Mouse (Mus musculus) layer of hippocampus, postnatal 25 days (tissue): ENCODE data around the gene Rarg. TPM values are rescaled to one million over a fixed set of nuclear protein-coding genes. Genes with fewer than 3 reads are reported as not detected.

ENCODE experiments used
- DNase-seq, 2 experiments: peaks; one replicate each; pipeline ENCODE4 v3.0.0; 2022; ENCODE audit warnings: mixed read lengths in 2 of 2, low spot score in 1 of 2; ENCODE audit errors: extremely low spot score in 1 of 2
- total RNA-seq, 2 experiments: library from RNA; stranded (reverse); gene quantifications; 2 replicates each; pipeline ENCODE4 v1.2.3; 2021

Gene Rarg
- total RNA-seq, 2 experiments from 2014 or later, result 13.1 to 13.6 TPM

DNA sequence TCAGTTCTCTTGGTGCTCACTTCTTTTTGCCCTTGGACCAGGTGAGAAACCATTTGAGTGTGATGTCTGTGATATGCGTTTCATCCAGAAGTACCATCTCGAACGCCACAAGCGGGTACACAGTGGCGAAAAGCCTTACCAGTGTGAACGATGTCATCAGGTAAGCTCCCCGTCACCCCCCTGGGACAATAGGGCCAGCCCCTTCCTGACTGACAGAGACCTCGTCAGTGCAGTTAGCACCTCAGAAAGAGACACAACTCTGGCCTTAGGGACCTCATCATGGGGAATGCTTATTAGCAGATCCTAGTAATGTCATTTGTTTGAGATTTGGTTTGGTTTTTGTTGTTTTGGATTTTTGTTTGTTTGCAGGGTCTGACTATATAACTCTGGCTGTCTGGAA lies 48.2 kb downstream of the Rarg start:
- DNase-seq, result no peak

DNA sequence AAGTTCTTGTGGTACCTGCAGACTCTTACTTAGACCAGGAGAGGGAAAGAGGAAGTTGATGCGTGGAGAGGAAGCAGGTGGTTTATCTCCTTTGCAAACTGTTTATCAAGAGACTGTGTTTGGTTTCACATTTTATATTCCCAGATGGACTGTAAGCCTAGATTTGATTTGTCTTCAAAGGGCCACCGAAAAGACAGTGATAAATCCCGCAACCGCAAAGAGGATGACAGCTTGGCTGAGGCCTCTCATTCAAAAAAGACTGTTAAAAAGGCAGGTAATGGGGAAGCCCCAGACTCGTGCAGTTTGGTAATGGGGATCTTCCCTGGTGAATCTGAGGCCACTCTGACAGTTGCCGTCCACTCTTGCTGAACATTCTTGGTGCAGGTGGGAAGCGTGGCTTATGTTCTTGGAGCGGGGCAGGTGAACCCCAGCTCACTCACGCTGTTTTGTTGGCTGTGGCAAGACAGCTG lies 49.2 kb downstream of the Rarg start:
- no peak for DNase-seq

- no peak for DNase-seq
Observed at GRCm38 (mm10) chr15:102207351-102207750, 50.0 kb downstream of the Rarg start.

- DNase-seq, result peak in 1 of 2 experiments; percentile 29
Observed at GRCm38 (mm10) chr15:102205779-102206178, 51.5 kb downstream of the Rarg start.

GRCm38 (mm10) chr15:102204674-102205505 lies 52.4 kb downstream of the Rarg start, which contains the start of gene Csad:
Gene Csad (minus strand): TSS chr15:102204724.
- DNase-seq, result no peak

GRCm38 (mm10) chr15:102203835-102204381 lies 53.4 kb downstream of the Rarg start:
- DNase-seq, result peak; percentile 48 to 55

DNA sequence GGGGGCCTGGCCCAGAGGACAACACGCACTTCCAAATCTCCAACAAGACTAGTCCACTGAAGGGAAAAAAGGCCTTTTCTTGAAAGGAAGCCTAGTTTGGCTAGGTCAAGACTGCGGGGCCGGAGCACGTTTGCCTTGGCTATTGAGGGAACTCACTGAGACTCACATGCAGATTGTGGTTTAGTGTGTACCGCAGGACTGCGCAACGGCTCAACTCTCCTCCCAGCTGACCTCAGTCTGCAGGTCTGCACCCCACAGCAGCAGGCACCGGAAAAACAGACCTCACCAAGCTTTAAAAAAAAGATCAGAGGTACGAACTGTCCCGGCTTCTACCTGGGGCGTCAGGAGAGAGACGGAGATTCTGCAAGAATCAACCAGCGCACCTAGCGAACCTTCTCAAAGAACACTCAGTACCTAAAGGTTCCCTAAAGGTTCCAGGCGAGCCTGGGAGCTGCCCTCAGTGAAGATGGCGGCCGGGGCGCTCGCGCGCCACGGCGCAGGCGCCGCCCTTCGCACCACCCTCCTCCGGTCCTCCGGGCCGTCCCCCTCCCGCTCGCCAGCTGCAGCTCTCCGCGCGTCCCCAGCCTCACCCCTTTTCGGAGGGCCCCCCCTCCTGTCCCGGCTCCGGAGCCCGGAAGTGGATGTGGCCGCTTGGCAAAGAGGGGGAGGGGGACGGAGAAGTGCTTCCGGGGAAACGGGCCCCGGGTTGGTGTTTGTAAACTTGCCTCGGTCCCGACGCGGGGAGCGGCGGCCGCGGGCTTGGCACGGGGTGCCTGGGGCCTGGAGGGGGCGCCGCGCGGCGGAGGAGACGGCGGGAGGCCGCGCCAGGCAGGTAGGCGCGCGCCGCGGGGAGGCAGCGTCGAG lies 54.1 kb downstream of the Rarg start, which contains the start of gene Zfp740:
Gene Zfp740, plus strand, starts transcription at position 279 of the 864 bp plus-strand sequence.
- DNase-seq, result peak; percentile 76 to 88

DNA sequence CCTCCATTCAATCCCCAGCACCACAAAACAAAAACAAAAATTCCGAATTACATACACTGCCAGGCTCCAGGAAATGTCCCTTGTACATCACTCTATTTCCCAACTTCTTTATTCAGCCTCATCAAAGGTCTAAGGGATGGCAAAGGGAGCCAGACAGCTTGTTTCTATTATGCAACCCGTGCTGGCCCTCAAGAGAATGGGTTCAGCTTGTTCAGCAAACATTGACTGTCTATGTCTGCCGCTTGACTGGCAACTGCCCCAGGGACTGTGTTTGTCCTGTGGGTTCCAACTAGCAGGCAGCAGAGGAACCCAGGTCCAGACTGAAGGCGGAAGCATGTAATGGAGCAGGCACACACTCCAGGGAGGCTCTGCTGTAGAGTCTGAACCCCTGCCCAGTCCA lies 58.5 kb downstream of the Rarg start:
- DNase-seq, result no peak

- no peak for DNase-seq
Observed at GRCm38 (mm10) chr15:102195373-102195772, 61.9 kb downstream of the Rarg start.

GRCm38 (mm10) chr15:102194439-102194838 lies 62.9 kb downstream of the Rarg start:
- DNase-seq, result no peak

- DNase-seq, result no peak
Observed at GRCm38 (mm10) chr15:102193652-102194051, 63.7 kb downstream of the Rarg start.

DNA sequence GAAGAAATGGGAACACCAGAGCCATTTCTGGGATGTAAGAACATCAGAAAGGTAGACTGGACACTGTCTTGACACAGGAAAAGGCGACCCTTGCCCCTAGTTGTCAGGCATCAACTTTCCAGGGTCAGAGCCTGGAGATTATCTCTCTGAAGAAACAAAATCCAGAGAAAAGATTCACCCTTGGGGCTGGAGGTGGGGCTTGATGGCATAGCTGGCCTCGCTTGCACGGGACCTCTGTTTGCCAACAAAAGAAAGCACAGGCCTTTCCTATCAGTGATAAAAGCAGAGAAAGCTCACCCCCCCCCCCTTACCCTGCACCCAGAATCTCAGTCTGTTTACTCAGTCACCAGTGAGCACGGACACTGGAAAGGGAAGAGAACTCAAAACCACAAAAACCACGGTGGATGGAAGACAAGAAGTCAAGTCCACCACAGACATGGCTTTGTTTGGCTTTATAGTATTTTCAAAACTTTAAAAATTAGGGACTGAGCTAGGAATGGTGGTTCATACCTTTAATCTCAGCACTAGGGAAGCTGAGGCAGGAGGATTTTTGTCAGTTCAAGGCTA lies 64.4 kb downstream of the Rarg start:
- DNase-seq, result no peak

GRCm38 (mm10) chr15:102192271-102192812 lies 65.0 kb downstream of the Rarg start:
- no peak for DNase-seq

- DNase-seq, result no peak
Observed at GRCm38 (mm10) chr15:102191699-102192098, 65.6 kb downstream of the Rarg start.

GRCm38 (mm10) chr15:102188883-102189282 lies 68.4 kb downstream of the Rarg start:
- DNase-seq, result no peak

DNA sequence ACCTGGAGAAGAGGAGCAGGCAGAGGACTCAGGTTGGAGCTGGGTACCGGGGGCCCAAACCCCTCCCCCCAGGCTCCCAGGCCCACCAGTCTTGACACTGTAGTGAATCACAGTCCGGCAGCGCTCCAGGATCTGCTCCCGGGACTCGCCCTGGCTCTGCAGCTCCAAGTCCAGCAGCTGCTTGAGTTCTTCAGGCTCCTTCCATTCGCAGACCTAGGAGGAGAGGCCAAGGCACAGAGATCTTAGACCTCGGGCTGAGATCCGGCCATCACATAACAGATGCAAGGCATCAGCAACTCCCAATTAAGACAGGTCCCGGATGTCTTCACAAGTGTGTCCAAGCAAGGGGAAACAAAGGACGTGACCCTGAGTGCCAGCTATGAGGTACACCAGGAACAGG lies 69.2 kb downstream of the Rarg start:
- DNase-seq, result no peak

GRCm38 (mm10) chr15:102186239-102186638 lies 71.1 kb downstream of the Rarg start:
- DNase-seq, result no peak
